In the genomic region with DNA sequence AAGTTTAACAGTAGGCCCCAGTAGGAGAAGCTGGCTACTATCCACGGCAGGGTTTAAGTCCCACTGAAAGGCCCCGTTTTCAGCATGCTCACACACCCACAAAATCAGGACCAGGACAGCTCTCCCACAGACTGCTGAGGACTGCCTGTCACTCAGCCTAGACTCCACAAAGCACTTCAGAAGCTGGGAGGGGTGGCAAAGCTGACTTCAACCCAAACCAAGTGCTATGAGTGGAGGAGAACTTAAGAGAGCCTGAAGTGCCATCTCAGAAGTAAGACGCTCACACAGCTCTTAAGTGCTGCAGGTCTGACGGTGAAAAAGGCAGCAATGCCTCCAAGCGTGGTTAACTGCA, we compare ENCODE assay signal across 15 mouse cellular contexts.
"Had no signal": no experiment of that assay in that cellular context is flagged by ENCODE, and none has a peak within 500 bp of the region (broad histone marks: within the 10 kb centered on the region; RNA-seq: fewer than 3 reads in every experiment).

No protein-coding gene starts in this region.

- ATAC-seq: liver, embryonic 12.5 days had no signal

- H3K9ac ChIP-seq: liver, embryonic 12.5 days; midbrain, embryonic 12.5 days; neural tube, embryonic 15.5 days had no signal

- H3K27me3 ChIP-seq: liver, embryonic 12.5 days; midbrain, embryonic 12.5 days; neural tube, embryonic 15.5 days had no signal

- H3K27ac ChIP-seq: kidney, postnatal 0 days; limb, embryonic 10.5 days; liver, embryonic 12.5 days; macrophage; midbrain, embryonic 12.5 days; neural tube, embryonic 15.5 days; stomach, postnatal 0 days had no signal

- H3K4me2 ChIP-seq: liver, embryonic 12.5 days; midbrain, embryonic 12.5 days; neural tube, embryonic 15.5 days had no signal

- DNase-seq: kidney, adult 11 months; kidney, adult 9 months; kidney, postnatal 36 days; layer of hippocampus, adult 9-11 months; layer of hippocampus, postnatal 36 days; right cerebral cortex, adult 18-20 months; right cerebral cortex, postnatal 25 days had no signal

- H3K9me3 ChIP-seq: limb, embryonic 10.5 days; liver, embryonic 12.5 days; midbrain, embryonic 12.5 days; neural tube, embryonic 15.5 days had no signal

- H3K4me1 ChIP-seq: limb, embryonic 10.5 days; midbrain, embryonic 12.5 days; neural tube, embryonic 15.5 days had no signal

- H3K4me3 ChIP-seq: limb, embryonic 10.5 days; liver, embryonic 12.5 days; midbrain, embryonic 12.5 days; myocyte; neural tube, embryonic 15.5 days had no signal
